In the genomic region with DNA sequence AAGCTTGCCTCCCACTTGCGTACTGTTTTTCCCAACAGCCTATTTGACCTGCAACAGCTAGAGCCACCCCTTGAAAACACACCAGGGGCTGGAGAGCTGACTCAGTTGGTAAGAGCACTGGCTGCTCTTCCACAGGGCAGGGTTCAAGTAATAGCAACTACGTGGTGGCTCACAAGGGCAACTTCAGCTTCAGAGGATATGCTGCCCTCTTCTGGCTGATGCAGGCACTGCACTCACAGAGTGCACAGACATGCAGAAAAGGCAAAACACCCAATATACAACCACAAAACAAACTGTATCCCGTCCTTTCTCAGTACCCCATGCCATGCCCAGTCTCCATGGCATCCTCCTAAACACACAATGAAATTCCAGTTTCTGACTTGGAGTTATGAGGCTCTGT, we compare ENCODE assay signal across 9 mouse cellular contexts. TPM values are rescaled to one million over a fixed set of nuclear protein-coding genes. Genes with fewer than 3 reads are reported as not detected.
A peak's percentile ranks its signal among the peaks of the same experiment; 100 is the strongest.
DNase-seq lines count a peak whose midpoint lies in the region; ATAC-seq and TF ChIP-seq lines count a peak whose summit lies in the region.
"Had no signal": no experiment of that assay in that cellular context is flagged by ENCODE, and none has a peak within 500 bp of the region (broad histone marks: within the 10 kb centered on the region; RNA-seq: fewer than 3 reads in every experiment).

No protein-coding gene starts in this region.

- no peak overlapping the region for H3K4me3 ChIP-seq in gastrocnemius, adult 2 months
- H3K4me3 ChIP-seq in embryonic facial prominence, embryonic 10.5 days, result no peak overlapping the region
- H3K4me3 ChIP-seq: neural tube, embryonic 13.5 days had no signal

- no peaks in the 10 kb centered on the region for H3K9me3 ChIP-seq in embryonic facial prominence, embryonic 10.5 days
- H3K9me3 ChIP-seq: neural tube, embryonic 13.5 days had no signal

- no peaks in the 10 kb centered on the region for H3K36me3 ChIP-seq in embryonic facial prominence, embryonic 10.5 days (replicated peaks)
- H3K36me3 ChIP-seq: neural tube, embryonic 13.5 days had no signal

- H3K27ac ChIP-seq in gastrocnemius, adult 2 months, result no peak overlapping the region
- H3K27ac ChIP-seq in embryonic facial prominence, embryonic 10.5 days (replicated peaks), result no peak overlapping the region
- H3K27ac ChIP-seq: neural tube, embryonic 13.5 days had no signal

- intact Hi-C loops in gastrocnemius, adult 2 months (cut with DNase I), result no loop called here
- intact Hi-C loops in gastrocnemius, postnatal 14 days (cut with DNase I; ENCODE audit: low total_unique reads), result no loop called here

- H3K27me3 ChIP-seq in embryonic facial prominence, embryonic 10.5 days (replicated peaks; ENCODE audit: low read depth, poor library complexity, severe bottlenecking), result peaks cover 5% of the 10 kb centered on the region; the same call in 1 of the 2 replicates
- H3K27me3 ChIP-seq: neural tube, embryonic 13.5 days had no signal

- TF ChIP-seq CTCF in gastrocnemius, adult 2 months (IDR thresholded peaks at IDR 0.05), result peak; percentile 61

- H3K4me1 ChIP-seq in embryonic facial prominence, embryonic 10.5 days, result peaks cover 49% of the 10 kb centered on the region

- WGBS in embryonic facial prominence, embryonic 10.5 days, result 74% methylated on average over 3 of the region's 3 CpGs

- ATAC-seq in megakaryocyte-erythroid progenitor cell, adult 5-6 weeks (replicated peaks; ENCODE audit: low FRiP score, low TSS enrichment, poor library complexity, severe bottlenecking), result 0 out of 2 replicates have a peak, but pooled peaks have one; percentile 40

- no peak for DNase-seq in gastrocnemius, adult 2 months
- DNase-seq in gastrocnemius, postnatal 14 days, result no peak
- DNase-seq in right cerebral cortex, postnatal 14 days, result peak; percentile 41
- DNase-seq in right cerebral cortex, adult 18-20 months, result no peak
- peak; percentile 47 for DNase-seq in embryonic facial prominence, embryonic 10.5 days (ENCODE audit: low spot score)
- no peak for DNase-seq in heart, adult 8-10 months (ENCODE audit: low spot score)
- DNase-seq in heart, adult 9 months (ENCODE audit: low spot score in 2 of 2), result no peak

RNA-seq across cellular contexts. Expression of gene Rph3al, which starts 34.7 kb away (rescaled TPM):
- 10 to 100 TPM; 12.7 to 15.0 TPM for total RNA-seq in gastrocnemius, adult 2 months (2021)
- total RNA-seq in gastrocnemius, postnatal 14 days (2021), result 1 to 10 TPM; 3.9 to 5.6 TPM
- 2.2 and 3.5 TPM in 2 replicates for polyA plus RNA-seq in embryonic facial prominence, embryonic 10.5 days (2016; fragmentation: Nextera tagmentation; extraction: Ambion mirVana)
- 7.2 and 8.3 TPM in 2 replicates for total RNA-seq in megakaryocyte-erythroid progenitor cell, adult 5-6 weeks (2014; fragmentation: Nextera tagmentation)
- total RNA-seq in megakaryocyte-erythroid progenitor cell, adult 5-6 weeks (2017), result 1.1 and 2.7 TPM in 2 replicates
- 10 to 100 TPM in 1 of 4 experiments, 1 to 10 TPM in 3; 6.8 to 13.9 (median 7.5) TPM for total RNA-seq in heart, adult 8-10 months (2022)

Comparison
In these comparisons a context has a peak if more than half of its experiments do, and no peak if none do; other contexts are left out.
1. DNase-seq: peak in right cerebral cortex, postnatal 14 days (single experiment) and embryonic facial prominence, embryonic 10.5 days (single experiment); none in gastrocnemius, adult 2 months (single experiment), gastrocnemius, postnatal 14 days (single experiment), right cerebral cortex, adult 18-20 months (single experiment), heart, adult 8-10 months (single experiment) and heart, adult 9 months (0 of 2).